Mouse (Mus musculus): ENCODE measurements at regions not wholly inside any gene's neighbourhood (a gene's known extent, or its start where the extent isn't known, plus 50 kb on each side); places are given as distances from the start of the nearest gene placed in this dataset.

DNA sequence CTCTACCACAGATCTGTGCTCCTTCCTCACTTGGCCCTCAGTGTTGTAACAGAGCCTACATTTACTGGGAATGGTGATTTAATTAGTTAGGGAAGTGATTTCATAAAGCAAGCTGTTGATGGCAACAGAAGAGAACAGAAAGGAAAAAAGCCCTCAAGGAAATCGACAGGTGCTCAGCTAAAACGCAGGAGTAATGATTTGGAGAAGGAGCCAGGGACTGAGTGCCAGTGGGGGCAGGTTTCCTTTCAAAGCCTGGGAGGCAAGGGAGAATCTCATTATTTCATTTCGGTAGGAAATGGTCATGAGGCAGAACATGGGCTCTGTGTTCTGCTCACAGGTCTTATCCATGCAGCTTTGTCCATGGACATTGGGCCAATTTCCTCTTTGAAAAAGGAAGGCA, 101.3 kb upstream of the Xcl1 start:
- no peak for TF ChIP-seq POLR2A (IDR thresholded peaks at IDR 0.05; ENCODE audit: low read depth, low read length)
- TF ChIP-seq CTCF (IDR thresholded peaks at IDR 0.05; ENCODE audit: borderline replicate concordance, insufficient read depth, low read length), result no peak
